19 mouse cellular contexts compared by ENCODE assay signal in genomic region chr6:86053594-86053993, GRCm38 (mm10). TPM values are rescaled to one million over a fixed set of nuclear protein-coding genes. Genes with fewer than 3 reads are reported as not detected.
DNase-seq lines count a peak whose midpoint lies in the region; ATAC-seq and TF ChIP-seq lines count a peak whose summit lies in the region.
"Had no signal": no experiment of that assay in that cellular context is flagged by ENCODE, and none has a peak within 500 bp of the region (broad histone marks: within the 10 kb centered on the region; RNA-seq: fewer than 3 reads in every experiment).

No protein-coding gene starts in this region.

- no peaks in the 10 kb centered on the region for H3K9me3 ChIP-seq in forebrain, embryonic 16.5 days (ENCODE audit: control insufficient read depth, low read length)
- no peaks in the 10 kb centered on the region for H3K9me3 ChIP-seq in liver, embryonic 13.5 days (replicated peaks)
- no peaks in the 10 kb centered on the region for H3K9me3 ChIP-seq in neural tube, embryonic 12.5 days
- H3K9me3 ChIP-seq: limb, embryonic 12.5 days had no signal

- no peak overlapping the region for H3K4me3 ChIP-seq in layer of hippocampus, adult 2 months
- H3K4me3 ChIP-seq in forebrain, embryonic 16.5 days (replicated peaks; ENCODE audit: low read length): no peak overlapping the region
- no peak overlapping the region for H3K4me3 ChIP-seq in liver, embryonic 13.5 days (replicated peaks)
- no peak overlapping the region for H3K4me3 ChIP-seq in neural tube, embryonic 12.5 days
- H3K4me3 ChIP-seq: limb, embryonic 12.5 days had no signal

- TF ChIP-seq CTCF in layer of hippocampus, adult 2 months (conservative IDR thresholded peaks at IDR 0.05): no peak

- no peak overlapping the region for H3K4me2 ChIP-seq in forebrain, embryonic 16.5 days (ENCODE audit: low read length)
- H3K4me2 ChIP-seq in liver, embryonic 13.5 days: no peak overlapping the region
- 0 out of 2 replicates have a peak overlapping the region, but pooled peaks have one; percentile 42 for H3K4me2 ChIP-seq in neural tube, embryonic 12.5 days (replicated peaks)
- H3K4me2 ChIP-seq: limb, embryonic 12.5 days had no signal

- no peak for DNase-seq in layer of hippocampus, adult 2 months (ENCODE audit: low spot score in 2 of 2)
- DNase-seq in layer of hippocampus, adult 8-10 months (ENCODE audit: low spot score in 2 of 2): no peak
- DNase-seq in liver, embryonic 13.5 days: peak; percentile 19
- DNase-seq in urinary bladder, postnatal 10 days (ENCODE audit: low spot score): no peak
- DNase-seq in left cerebral cortex, adult 11 months (ENCODE audit: low spot score): no peak
- DNase-seq in adrenal gland, postnatal 4 days (ENCODE audit: low spot score in 2 of 2): no peak
- DNase-seq: B cell, adult 2 months; heart, adult 18-20 months; kidney, postnatal 4 days; spleen, adult 18-20 months had no signal

- H3K36me3 ChIP-seq in forebrain, embryonic 16.5 days (ENCODE audit: control insufficient read depth, insufficient read depth): no peaks in the 10 kb centered on the region
- no peaks in the 10 kb centered on the region for H3K36me3 ChIP-seq in liver, embryonic 13.5 days
- no peaks in the 10 kb centered on the region for H3K36me3 ChIP-seq in neural tube, embryonic 12.5 days
- H3K36me3 ChIP-seq: limb, embryonic 12.5 days had no signal

- H3K27ac ChIP-seq in layer of hippocampus, adult 2 months: peak overlapping the region; percentile 88
- H3K27ac ChIP-seq in forebrain, embryonic 16.5 days (ENCODE audit: low read length): peak overlapping the region; percentile 91
- no peak overlapping the region for H3K27ac ChIP-seq in liver, embryonic 13.5 days
- peak overlapping the region; percentile 92 for H3K27ac ChIP-seq in neural tube, embryonic 12.5 days
- H3K27ac ChIP-seq: limb, embryonic 12.5 days; macrophage had no signal

- no peak overlapping the region for H3K9ac ChIP-seq in forebrain, embryonic 16.5 days (replicated peaks; ENCODE audit: low read depth, low read length)
- H3K9ac ChIP-seq in liver, embryonic 13.5 days: 0 out of 2 replicates have a peak overlapping the region, but pooled peaks have one; percentile 15
- no peak overlapping the region for H3K9ac ChIP-seq in neural tube, embryonic 12.5 days
- H3K9ac ChIP-seq: limb, embryonic 12.5 days had no signal

- 62% methylated on average over 5 of the region's 5 CpGs for WGBS in forebrain, embryonic 16.5 days
- 34% methylated on average over 5 of the region's 5 CpGs for WGBS in liver, embryonic 13.5 days (ENCODE audit: insufficient replicate concordance)
- 68% methylated on average over 5 of the region's 5 CpGs for WGBS in neural tube, embryonic 12.5 days

- no peaks in the 10 kb centered on the region for H3K27me3 ChIP-seq in forebrain, embryonic 16.5 days (replicated peaks; ENCODE audit: control insufficient read depth, insufficient read depth, low read length)
- H3K27me3 ChIP-seq in liver, embryonic 13.5 days: 0 out of 2 replicates have a peak, but pooled peaks cover 5% of the 10 kb centered on the region
- H3K27me3 ChIP-seq in neural tube, embryonic 12.5 days (replicated peaks): no peaks in the 10 kb centered on the region
- H3K27me3 ChIP-seq: limb, embryonic 12.5 days had no signal

- H3K4me1 ChIP-seq in forebrain, embryonic 16.5 days (replicated peaks; ENCODE audit: control insufficient read depth, insufficient read depth, low read length): peaks cover 55% of the 10 kb centered on the region
- H3K4me1 ChIP-seq in liver, embryonic 13.5 days (replicated peaks): peaks cover 40% of the 10 kb centered on the region
- H3K4me1 ChIP-seq in neural tube, embryonic 12.5 days: peaks cover 63% of the 10 kb centered on the region
- H3K4me1 ChIP-seq: limb, embryonic 12.5 days had no signal

- peak; percentile 25; the same call in 1 of the 2 replicates for ATAC-seq in forebrain, embryonic 16.5 days
- peak; percentile 86 for ATAC-seq in liver, embryonic 13.5 days (ENCODE audit: low read depth)
- no peak for ATAC-seq in neural tube, embryonic 12.5 days (ENCODE audit: low FRiP score, low read depth)
- ATAC-seq: inflammation-experienced regulatory T-cells, adult 6 months had no signal

RNA-seq across cellular contexts. Expression of gene Add2, which starts 25.1 kb away (rescaled TPM):
- 100 to 1,000 TPM; 277 to 286 TPM for total RNA-seq in layer of hippocampus, adult 2 months (2021)
- 100 to 1,000 TPM; 231 to 268 (median 258) TPM for total RNA-seq in layer of hippocampus, adult 8-10 months (2022)
- 243 and 248 TPM in 2 replicates for polyA plus RNA-seq in forebrain, embryonic 16.5 days (2015; fragmentation: Nextera tagmentation; extraction: Ambion mirVana)
- polyA plus RNA-seq in liver, embryonic 13.5 days (2015; fragmentation: Nextera tagmentation; extraction: Ambion mirVana): 93.3 and 96.2 TPM in 2 replicates
- polyA plus RNA-seq in neural tube, embryonic 12.5 days (2016; fragmentation: Nextera tagmentation; extraction: Ambion mirVana): 110 and 116 TPM in 2 replicates
- total RNA-seq in adrenal gland, postnatal 4 days (2021): 10 to 100 TPM in 1 of 2 experiments, 1 to 10 TPM in 1; 9.7 to 18.2 TPM
- total RNA-seq: neutrophil, adult 5-6 weeks had no signal
- polyA plus RNA-seq: inflammation-experienced regulatory T-cells, adult 6 months; macrophage had no signal

RNA-seq across cellular contexts. Expression of gene Figla, which starts 37.6 kb away (rescaled TPM):
- total RNA-seq in layer of hippocampus, adult 2 months (2021): not detected
- not detected for total RNA-seq in layer of hippocampus, adult 8-10 months (2022)
- polyA plus RNA-seq in forebrain, embryonic 16.5 days (2015; fragmentation: Nextera tagmentation; extraction: Ambion mirVana): not detected in 2 replicates
- polyA plus RNA-seq in liver, embryonic 13.5 days (2015; fragmentation: Nextera tagmentation; extraction: Ambion mirVana): not detected in 2 replicates
- polyA plus RNA-seq in neural tube, embryonic 12.5 days (2016; fragmentation: Nextera tagmentation; extraction: Ambion mirVana): not detected in 2 replicates
- total RNA-seq in adrenal gland, postnatal 4 days (2021): not detected
- total RNA-seq: common myeloid progenitor, adult 5-6 weeks; heart, adult 18-20 months; MEL; neutrophil, adult 5-6 weeks had no signal
- polyA plus RNA-seq: inflammation-experienced regulatory T-cells, adult 6 months; limb, embryonic 12.5 days; macrophage; thymus, postnatal 0 days had no signal

Comparison
In these comparisons a context has a peak if more than half of its experiments do, and no peak if none do; other contexts are left out.
1. RNA of gene Add2, which starts 25.1 kb away (total RNA-seq): 277 to 286 TPM in layer of hippocampus, adult 2 months and 231 to 268 TPM in layer of hippocampus, adult 8-10 months; 9.7 to 18.2 TPM in adrenal gland, postnatal 4 days; every median in the first group is over 10 times any median in the second.